Mouse (Mus musculus) ES-E14 (cell line): ENCODE measurements around the gene Cyp2f2.

Experiments
- CHD2 ChIP-seq: IDR thresholded peaks from 2 replicates; pipeline ENCODE4 v1.6.1; 2014; ENCODE audit warnings: mild to moderate bottlenecking, low read depth, low read length, inconsistent platforms
- HCFC1 ChIP-seq: IDR thresholded peaks from 2 replicates; pipeline ENCODE4 v1.6.1; 2012; ENCODE audit warnings: low read length, inconsistent platforms, borderline replicate concordance; ENCODE audit not compliant: insufficient read depth
- MAFK ChIP-seq: IDR thresholded peaks from 2 replicates; pipeline ENCODE4 v1.6.1; 2014; ENCODE audit warnings: mild to moderate bottlenecking, low read depth, low read length, inconsistent platforms; ENCODE audit not compliant: insufficient read depth
- ZNF384 ChIP-seq: IDR thresholded peaks from 2 replicates; pipeline ENCODE4 v1.6.1; 2012; ENCODE audit warnings: low read depth, low read length, inconsistent platforms

GRCm38 (mm10) chr7:27163450-27163805 is 43.7 kb downstream of the Cyp2f2 start:
- TF ChIP-seq ZNF384 = no peak
- TF ChIP-seq HCFC1 = no peak
- TF ChIP-seq MAFK = no peak
- no peak for TF ChIP-seq CHD2
